Mouse (Mus musculus) kidney, adult 2 months (tissue): ENCODE data around the gene Pfdn2.
A peak's percentile ranks its signal among the peaks of the same experiment; 100 is the strongest.

ENCODE experiments used
- CTCF ChIP-seq: fragments of 200-500 bp; conservative IDR thresholded peaks from 2 replicates; pipeline ENCODE4 v1.5.1; 2011; ENCODE audit warnings: low read depth, mild to moderate bottlenecking, control low read depth, low read length, moderate library complexity, mixed read lengths; ENCODE audit not compliant: insufficient read depth, insufficient read length
- POLR2A ChIP-seq: fragments of 200-500 bp; IDR thresholded peaks from one replicate; pipeline ENCODE4 v1.6.1; 2011; ENCODE audit warnings: low read depth, low read length, control low read depth

DNA sequence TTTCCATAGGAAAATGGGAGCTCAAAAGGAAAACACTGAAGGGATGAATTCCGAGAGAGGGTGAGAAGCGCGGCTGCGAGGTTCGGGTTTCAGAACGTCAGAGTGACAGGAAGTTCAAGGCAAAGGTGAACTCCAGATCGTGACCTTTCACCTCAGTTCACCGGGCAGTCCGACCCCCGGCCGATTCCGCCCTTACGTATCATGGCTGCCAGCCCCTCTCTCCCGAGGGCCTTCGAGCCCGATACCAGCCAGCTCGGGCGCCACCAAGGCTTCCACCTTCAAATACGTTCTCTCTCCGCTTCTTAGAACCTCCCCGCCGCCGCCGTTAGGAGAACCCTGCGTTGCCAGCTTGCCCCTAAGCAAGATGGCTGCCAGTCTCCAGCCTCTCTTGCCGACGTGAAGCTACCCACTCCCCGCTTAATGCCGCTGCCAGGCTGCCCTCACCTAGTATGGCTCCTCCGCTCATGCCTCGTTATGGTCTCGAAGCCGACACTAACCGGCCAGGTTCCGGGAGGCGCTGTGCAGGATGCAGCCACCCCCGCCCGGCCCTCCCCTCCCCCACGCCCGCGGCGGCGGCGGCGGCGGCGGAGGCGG lies 16.5 kb upstream of the Pfdn2 start, which contains the start of gene Dedd:
- TF ChIP-seq CTCF (0 out of 2 replicates have a peak, but pooled peaks have one; percentile 7), POLR2A (no peak)
